Mouse (Mus musculus): ENCODE results near the gene Ccdc181. TPM values are rescaled to one million over a fixed set of nuclear protein-coding genes. Genes with fewer than 3 reads are reported as not detected.

The Ccdc181 gene
- total RNA-seq, 2 experiments from 2014 or later = 7.3 to 7.6 TPM

DNA sequence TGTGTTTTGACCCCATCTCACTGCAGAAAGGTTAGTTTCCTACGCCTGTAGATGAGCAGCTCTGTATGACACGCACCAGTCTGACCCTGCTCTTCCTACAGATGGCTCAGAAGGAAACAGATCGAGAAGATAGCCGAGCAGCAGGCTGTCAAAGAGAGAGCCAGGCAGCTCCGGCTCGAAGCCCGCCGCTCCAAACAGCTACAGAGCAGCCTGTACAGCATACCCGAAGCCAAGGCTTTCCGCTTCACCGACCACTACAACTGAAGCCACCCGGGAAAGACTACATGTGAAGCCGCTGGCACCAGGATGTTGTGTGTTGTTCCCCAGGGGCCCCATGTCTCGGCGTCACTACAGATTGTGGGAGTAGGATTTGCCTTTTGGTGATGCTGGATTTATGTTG, 12.0 kb downstream of the Ccdc181 start:
- no peak for DNase-seq

DNA sequence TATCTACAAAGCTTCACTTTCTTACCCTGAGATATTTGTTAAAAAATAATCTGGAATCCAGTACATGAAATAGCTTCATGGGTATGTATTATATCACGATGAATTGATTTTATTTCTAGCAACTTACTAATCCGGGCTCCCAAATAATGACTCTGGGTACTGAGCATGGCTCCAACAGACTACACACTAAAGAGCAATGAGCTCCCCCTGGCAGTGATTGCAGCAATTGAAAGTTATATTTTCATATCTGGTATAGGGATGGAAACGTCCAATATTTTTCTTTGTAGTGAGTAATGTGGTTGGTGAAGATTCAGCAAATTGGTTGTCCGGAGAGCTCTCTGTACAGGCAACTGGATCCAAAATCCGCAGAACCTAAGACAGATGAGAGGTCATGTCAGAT, 16.7 kb downstream of the Ccdc181 start:
- DNase-seq = no peak

DNA sequence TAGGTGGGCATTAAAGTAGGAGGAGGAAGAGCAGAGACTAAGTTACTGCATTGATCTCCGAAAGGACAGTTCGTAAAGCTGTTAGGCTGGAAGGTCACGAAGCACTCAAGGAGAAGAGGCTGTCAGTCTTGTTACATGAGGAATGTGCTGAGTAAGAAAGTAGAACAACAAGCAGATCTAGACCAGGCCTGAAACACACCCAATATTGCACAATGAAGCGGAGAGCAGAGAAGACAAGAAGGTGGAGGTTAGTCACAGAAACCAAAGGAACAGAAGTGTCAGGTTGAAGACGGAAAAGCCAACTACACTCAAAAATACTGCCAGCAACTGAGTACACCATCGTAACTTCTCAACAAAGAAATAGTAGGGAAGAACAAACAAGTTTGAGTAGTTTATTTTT, 18.7 kb downstream of the Ccdc181 start:
- no peak for DNase-seq

DNA sequence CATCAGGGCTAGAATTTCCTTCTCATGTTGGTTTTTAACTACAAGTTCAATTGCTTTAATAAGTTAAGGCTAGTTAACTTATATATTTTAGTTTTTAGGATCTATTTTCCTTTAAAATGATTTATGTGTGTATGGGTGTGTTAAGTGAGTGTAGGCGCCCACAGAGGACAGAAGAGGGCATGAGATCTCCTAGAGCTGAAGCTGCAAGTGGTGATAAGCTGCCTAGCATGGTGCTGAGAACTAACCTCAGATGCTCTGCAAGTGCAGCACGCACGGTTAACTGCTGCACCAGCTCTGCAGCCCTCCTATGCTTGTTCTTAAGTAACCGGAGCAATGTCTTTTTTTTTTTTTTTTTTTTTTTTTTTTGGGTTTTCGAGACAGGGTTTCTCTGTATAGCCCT, 21.1 kb downstream of the Ccdc181 start:
- no peak for DNase-seq

- DNase-seq = no peak
Observed at GRCm38 (mm10) chr1:164301949-164302348, 26.6 kb downstream of the Ccdc181 start.

DNA sequence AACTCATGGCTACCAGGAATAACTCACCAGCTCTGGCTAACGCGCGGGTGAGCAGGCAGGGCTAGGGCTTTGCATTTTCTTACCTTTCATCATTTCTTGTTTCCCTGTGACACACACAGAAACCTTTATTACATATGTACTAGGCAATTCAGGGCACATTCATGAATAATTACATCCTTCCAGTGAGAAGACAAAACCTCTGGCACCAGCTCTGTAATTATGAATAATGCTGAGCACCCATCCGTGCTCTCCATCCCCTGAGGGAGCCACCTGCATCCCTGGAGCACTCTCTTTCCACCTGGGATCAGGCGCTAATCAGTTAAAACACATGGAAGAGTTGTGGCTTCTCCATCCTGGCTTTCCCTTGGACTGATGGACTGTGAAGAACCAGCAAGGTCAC, 28.4 kb downstream of the Ccdc181 start, which contains the start of gene Nme7:
TSS of gene Nme7 (plus strand) at position 301 of the 400 bp plus-strand sequence.
- DNase-seq = no peak

GRCm38 (mm10) chr1:164307124-164307751, 31.9 kb downstream of the Ccdc181 start, which contains the start of gene Blzf1:
Blzf1 (minus strand) TSS chr1:164307489.
- DNase-seq = peak; percentile 97

DNA sequence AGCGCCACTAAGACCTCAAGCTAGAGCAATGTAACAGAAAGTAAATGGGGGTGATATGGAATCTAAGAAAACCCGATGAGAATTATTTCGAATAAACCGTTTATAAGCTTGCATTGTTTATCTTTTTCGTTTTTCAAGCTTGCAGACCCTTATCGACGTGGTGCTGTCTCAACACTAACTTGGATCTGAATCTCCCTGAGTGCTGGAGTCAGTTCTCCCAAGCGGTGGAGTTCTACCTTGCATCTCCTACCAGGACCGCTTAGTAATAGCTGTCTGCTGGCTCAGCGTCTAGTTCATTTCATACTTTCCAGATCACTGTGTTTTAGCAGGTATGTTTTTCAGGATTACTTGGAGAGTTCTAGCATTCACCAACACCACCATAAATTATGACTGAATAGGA, 32.5 kb downstream of the Ccdc181 start:
- no peak for DNase-seq

DNA sequence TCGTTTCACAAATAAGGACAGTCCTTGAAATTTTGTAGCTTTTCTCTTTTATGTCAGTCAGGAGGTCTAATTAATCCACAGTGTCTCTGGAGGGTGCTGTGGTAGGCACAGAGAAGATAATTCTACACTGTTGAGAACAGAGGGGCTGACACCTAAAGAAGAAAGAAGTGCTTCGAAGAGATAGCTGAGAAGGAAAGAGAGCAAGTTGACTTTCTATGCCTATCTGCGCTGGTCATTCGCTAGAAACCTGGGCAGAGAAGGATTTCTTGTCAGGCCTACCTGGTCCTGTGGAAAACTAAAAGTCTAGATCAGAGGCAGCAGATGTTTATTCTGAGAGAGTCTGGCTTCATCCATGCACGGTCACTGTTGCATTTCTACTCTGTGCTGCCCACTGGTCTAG, 38.7 kb downstream of the Ccdc181 start:
- no peak for DNase-seq

DNA sequence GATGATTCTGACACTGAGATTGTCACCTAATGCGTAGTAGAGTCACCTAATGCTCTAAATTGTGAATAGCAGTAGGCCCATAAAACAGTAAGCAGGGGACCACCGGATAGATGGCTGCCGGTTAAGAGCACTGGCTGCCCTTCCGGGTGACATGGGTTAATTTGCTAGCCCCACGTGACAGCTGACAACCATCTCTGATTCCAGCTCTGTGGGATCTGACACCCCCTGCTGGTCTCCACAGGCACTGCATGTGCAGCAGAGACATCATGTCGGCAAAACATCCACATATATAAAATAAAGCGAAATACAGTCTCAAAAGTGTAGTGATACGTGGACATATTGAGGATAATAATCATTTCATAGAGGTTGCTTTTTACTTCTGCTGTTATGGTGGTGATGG, 39.9 kb downstream of the Ccdc181 start:
- DNase-seq = peak; percentile 57

GRCm38 (mm10) chr1:164316697-164317096, 41.3 kb downstream of the Ccdc181 start:
- DNase-seq = peak; percentile 85

GRCm38 (mm10) chr1:164317261-164317660, 41.9 kb downstream of the Ccdc181 start:
- DNase-seq = no peak

DNA sequence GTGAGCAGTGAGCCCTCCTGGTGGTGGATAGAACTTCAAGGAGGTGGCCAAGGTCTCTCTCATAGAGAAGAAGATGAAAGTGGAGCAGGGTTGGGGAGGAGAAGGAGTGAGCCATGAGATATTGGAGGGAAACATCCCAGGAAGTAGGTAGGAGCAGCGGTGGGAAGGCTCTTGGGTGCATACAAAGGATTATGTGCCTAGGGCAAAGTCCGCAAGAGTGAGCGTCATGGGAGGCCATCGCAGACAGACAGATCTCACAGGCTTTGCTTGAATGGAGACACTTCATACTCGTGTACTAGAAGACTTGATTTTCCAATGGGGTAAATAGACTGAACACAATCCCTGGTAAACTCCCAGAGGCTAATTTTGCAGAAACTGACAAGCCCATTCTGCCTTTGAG, 43.1 kb downstream of the Ccdc181 start:
- no peak for DNase-seq

DNA sequence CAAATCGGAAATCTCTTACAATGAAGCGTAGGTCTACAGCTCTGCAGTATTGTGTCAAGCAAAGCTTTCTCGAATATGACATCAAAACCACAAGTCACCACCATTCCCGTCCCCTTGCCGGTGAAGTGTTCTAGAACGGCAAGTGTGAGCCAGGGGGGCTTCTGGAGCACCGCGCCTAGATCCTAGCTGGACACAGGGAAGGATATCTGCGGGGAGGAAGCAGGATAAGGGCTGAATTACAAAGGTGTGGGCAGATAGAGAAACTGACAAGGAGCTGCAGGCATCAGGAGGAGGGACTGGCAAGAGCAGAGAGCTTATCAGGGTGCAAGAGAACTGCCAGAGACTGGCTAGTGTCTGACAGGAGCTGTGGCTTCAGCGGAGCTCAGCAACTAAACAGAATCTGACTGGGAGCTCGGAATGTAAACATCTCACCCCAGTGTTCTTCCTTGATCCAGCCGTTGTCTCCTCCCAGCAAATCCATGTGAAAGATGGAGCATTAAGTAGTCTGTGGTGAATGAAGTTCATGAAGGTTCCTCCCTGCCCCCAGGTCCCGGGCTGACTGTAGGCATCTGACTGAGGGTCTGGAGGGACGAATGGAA, 44.3 kb downstream of the Ccdc181 start:
- no peak for DNase-seq

- DNase-seq = no peak
Observed at GRCm38 (mm10) chr1:164320731-164321130, 45.3 kb downstream of the Ccdc181 start.

DNA sequence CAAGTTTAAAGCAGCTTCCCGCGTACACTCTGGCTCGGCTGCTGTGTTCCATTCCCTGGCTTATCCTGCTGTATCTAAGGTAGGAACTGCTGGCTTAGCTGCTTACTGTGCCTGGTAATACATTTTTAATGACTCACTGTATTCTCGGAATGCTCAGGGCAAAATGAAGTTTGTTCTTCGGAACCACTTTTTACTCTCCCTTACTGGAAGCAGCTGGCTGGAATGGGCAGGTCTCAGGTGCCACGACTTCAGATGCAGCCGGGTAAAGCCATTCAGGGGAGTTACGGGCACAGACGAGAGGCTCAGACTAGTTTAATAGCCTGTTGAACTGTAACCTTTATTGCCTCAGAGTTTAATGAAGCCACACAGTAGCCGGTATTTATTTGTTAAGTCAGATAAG, 46.0 kb downstream of the Ccdc181 start:
- DNase-seq = no peak

- DNase-seq = no peak
Observed at GRCm38 (mm10) chr1:164322987-164323650, 47.7 kb downstream of the Ccdc181 start.

DNA sequence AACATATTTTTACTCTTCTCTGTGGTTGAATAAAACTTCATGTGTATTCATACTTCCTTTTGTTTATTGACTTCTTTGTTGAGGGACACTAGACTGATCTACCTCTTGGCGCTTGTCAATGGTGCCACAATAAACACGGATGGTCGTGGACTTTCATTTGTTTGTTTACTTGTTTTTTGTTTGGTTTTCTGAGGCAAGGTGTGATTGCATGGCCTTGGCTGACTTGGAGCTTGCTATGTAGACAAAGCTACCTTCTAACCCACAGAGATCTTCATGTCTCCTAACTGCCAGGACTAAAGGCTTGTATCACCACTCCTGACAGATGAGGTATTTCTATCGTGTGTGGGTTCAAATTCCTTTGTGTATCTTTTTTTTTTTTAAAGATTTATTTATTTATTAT, 48.8 kb downstream of the Ccdc181 start:
- DNase-seq = no peak

GRCm38 (mm10) chr1:164324878-164325277, 49.5 kb downstream of the Ccdc181 start:
- DNase-seq = no peak

- no peak for DNase-seq
Observed at GRCm38 (mm10) chr1:164326600-164327155, 51.3 kb downstream of the Ccdc181 start.

DNA sequence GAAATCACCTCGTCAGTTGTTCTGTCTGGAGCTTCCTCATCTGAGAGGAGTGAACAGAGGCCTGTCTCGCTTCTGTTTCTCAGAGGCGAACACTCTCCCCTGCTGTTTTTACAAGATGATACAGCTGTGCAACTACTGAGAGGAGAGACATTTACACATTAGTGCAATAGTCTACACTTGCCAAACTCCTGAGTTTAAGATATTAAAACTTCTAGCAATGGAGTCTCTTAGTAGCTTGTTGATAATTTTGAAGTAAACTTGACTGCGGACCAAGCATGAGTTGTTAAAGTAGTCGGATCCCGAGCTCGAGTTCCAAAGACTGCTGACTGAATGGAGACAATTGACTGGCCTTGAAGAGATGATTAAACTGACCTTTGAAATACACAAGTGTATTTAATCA, 52.4 kb downstream of the Ccdc181 start:
- no peak for DNase-seq

- DNase-seq = no peak
Observed at GRCm38 (mm10) chr1:164332559-164332958, 57.2 kb downstream of the Ccdc181 start.

- DNase-seq = no peak
Observed at GRCm38 (mm10) chr1:164335435-164335834, 60.0 kb downstream of the Ccdc181 start.

GRCm38 (mm10) chr1:164335846-164336245, 60.5 kb downstream of the Ccdc181 start:
- no peak for DNase-seq
